Mouse (Mus musculus): ENCODE results near the gene Wwtr1. TPM values are rescaled to one million over a fixed set of nuclear protein-coding genes. Genes with fewer than 3 reads are reported as not detected.

Wwtr1 gene
- polyA plus RNA-seq, 1 experiment = 4.0 TPM

DNA sequence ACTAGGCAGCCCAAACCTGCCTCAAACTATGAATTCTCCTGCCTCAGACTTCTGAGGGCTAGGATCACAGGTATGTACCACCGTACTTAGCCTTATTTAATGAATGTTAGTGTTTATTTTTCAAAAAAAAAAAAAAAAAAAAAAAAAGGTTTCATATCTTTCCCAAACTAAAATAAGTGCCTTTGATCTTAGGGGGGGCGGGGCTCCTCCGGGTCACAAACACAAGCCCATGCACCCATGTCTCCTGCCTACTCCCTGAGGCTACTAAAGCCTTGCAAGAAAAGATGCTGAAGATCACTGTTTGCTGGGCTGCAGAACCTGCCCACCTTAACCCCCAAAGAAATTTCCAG is 20.8 kb downstream of the Wwtr1 start:
- Histone ChIP-seq H3K4me1 (ENCODE audit: control insufficient read depth, insufficient read depth, low read length) (no peaks in the 10 kb centered on the region; the same call in 1 of the 2 replicates), H3K4me3 (replicated peaks; ENCODE audit: control insufficient read depth, low read depth, low read length) (no peak overlapping the region), H3K27ac (ENCODE audit: control insufficient read depth, insufficient read depth, low read depth, low read length, poor library complexity) (no peak overlapping the region)
- no peak for TF ChIP-seq POLR2A (IDR thresholded peaks at IDR 0.05; ENCODE audit: borderline replicate concordance, control insufficient read depth, low read depth, low read length)
- 82% methylated on average over 3 of the region's 3 CpGs for WGBS

DNA sequence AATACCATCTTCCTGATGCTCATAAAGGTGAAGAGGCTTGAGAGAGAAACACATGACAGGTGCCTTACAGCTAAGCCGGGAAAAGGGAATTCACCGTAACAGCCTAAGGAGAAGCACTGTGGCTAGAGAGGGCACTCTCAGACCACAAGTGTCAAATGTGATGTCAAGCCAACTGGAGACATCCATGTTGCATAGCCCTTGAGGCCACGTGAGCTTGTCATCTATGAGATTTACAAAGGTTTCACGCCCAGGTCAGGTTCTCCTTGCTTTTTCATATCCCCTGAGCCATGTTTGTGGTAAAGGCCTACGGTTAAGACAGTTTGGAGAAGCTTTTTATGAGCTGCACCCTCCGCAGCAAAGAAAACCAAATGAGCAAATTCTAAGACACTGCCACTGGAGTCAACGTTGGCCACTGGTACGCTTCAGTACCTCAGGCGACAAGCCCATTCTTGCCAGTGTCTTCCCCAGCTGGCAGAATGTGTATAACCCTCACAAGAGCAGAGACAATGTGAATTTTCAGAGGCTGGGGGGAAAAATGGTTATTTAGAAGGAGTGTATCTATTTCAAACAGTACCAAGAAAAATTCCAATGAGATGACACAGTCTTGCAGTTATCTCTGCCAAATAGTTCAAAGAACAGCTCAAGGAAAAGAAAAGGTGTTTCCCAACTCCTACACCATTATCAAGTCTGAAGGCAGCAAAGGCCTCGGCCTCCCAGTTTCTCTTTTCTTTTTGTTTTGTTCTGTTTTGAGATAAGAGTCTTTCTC is 21.4 kb downstream of the Wwtr1 start:
- 75% methylated on average over 10 of the region's 10 CpGs for WGBS
- H3K4me3 ChIP-seq (replicated peaks; ENCODE audit: control insufficient read depth, low read depth, low read length) = no peak overlapping the region
- no peaks in the 10 kb centered on the region; the same call in 1 of the 2 replicates for H3K4me1 ChIP-seq (ENCODE audit: control insufficient read depth, insufficient read depth, low read length)
- no peak for TF ChIP-seq CTCF (IDR thresholded peaks at IDR 0.05; ENCODE audit: control insufficient read depth, insufficient read depth, low read length)
- no peak for TF ChIP-seq POLR2A (IDR thresholded peaks at IDR 0.05; ENCODE audit: borderline replicate concordance, control insufficient read depth, low read depth, low read length)
- H3K27ac ChIP-seq (ENCODE audit: control insufficient read depth, insufficient read depth, low read depth, low read length, poor library complexity) = no peak overlapping the region

DNA sequence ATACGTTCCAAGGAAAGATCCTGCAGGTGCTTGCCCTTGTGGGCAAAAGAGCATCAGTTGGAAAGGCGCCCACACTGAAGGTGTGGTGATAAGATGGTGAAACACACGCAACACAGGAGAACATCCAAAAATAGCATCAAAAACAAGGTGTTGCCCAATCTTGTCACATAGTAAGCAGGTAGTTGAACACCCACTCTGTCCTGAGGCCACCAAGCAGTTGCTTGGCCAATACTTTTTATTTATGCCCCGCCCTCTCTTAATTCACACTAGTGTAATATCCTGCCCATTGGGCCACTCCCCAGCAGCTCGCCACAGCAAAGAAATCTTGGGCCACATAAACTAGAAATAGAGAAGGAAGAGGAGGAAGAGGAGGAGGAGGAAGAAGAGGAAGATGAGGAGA is 22.6 kb downstream of the Wwtr1 start:
- no peak overlapping the region for H3K4me3 ChIP-seq (replicated peaks; ENCODE audit: control insufficient read depth, low read depth, low read length)
- H3K27ac ChIP-seq (ENCODE audit: control insufficient read depth, insufficient read depth, low read depth, low read length, poor library complexity) = no peak overlapping the region
- WGBS = 58% methylated on average over 5 of the region's 5 CpGs
- no peaks in the 10 kb centered on the region; the same call in 1 of the 2 replicates for H3K4me1 ChIP-seq (ENCODE audit: control insufficient read depth, insufficient read depth, low read length)
- TF ChIP-seq POLR2A (IDR thresholded peaks at IDR 0.05; ENCODE audit: borderline replicate concordance, control insufficient read depth, low read depth, low read length) (no peak), CTCF (IDR thresholded peaks at IDR 0.05; ENCODE audit: control insufficient read depth, insufficient read depth, low read length) (no peak)

- H3K4me1 ChIP-seq (ENCODE audit: control insufficient read depth, insufficient read depth, low read length) = no peaks in the 10 kb centered on the region; the same call in 1 of the 2 replicates
- H3K4me3 ChIP-seq (replicated peaks; ENCODE audit: control insufficient read depth, low read depth, low read length) = no peak overlapping the region
- TF ChIP-seq POLR2A (IDR thresholded peaks at IDR 0.05; ENCODE audit: borderline replicate concordance, control insufficient read depth, low read depth, low read length) (no peak), CTCF (IDR thresholded peaks at IDR 0.05; ENCODE audit: control insufficient read depth, insufficient read depth, low read length) (no peak)
- 69% methylated on average over 2 of the region's 2 CpGs for WGBS
- no peak overlapping the region for H3K27ac ChIP-seq (ENCODE audit: control insufficient read depth, insufficient read depth, low read depth, low read length, poor library complexity)
Measured at GRCm38 (mm10) chr3:57551210-57551609, 24.5 kb downstream of the Wwtr1 start.

GRCm38 (mm10) chr3:57550468-57551185 is 25.1 kb downstream of the Wwtr1 start:
- WGBS = 17% methylated on average over 5 of the region's 5 CpGs
- Histone ChIP-seq H3K27ac (ENCODE audit: control insufficient read depth, insufficient read depth, low read depth, low read length, poor library complexity) (no peak overlapping the region), H3K4me3 (replicated peaks; ENCODE audit: control insufficient read depth, low read depth, low read length) (no peak overlapping the region), H3K4me1 (ENCODE audit: control insufficient read depth, insufficient read depth, low read length) (no peaks in the 10 kb centered on the region; the same call in 1 of the 2 replicates)
- no peak for TF ChIP-seq CTCF (IDR thresholded peaks at IDR 0.05; ENCODE audit: control insufficient read depth, insufficient read depth, low read length)
- TF ChIP-seq POLR2A (IDR thresholded peaks at IDR 0.05; ENCODE audit: borderline replicate concordance, control insufficient read depth, low read depth, low read length) = no peak

DNA sequence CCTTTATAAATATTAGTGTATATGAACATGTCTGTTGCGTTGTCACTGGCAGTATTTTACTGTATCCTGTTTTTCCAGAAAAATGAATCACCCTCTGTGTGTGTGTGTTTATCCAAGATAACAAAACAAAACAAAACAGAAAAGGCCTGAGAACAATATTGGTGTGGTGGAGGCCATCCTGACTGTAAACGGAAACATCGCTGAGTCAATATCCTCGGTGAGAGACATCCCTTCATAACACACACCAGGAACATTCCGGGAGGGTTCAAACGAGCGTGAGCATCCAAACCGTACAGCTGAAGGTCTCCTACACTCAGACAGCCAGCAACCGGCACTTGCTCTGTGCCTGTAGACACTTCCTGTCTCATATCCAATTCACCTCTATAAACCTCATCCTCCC is 31.6 kb downstream of the Wwtr1 start:
- H3K4me1 ChIP-seq (ENCODE audit: control insufficient read depth, insufficient read depth, low read length) = no peaks in the 10 kb centered on the region
- no peak overlapping the region for H3K4me3 ChIP-seq (replicated peaks; ENCODE audit: control insufficient read depth, low read depth, low read length)
- WGBS = 6% methylated on average over 9 of the region's 9 CpGs
- H3K27ac ChIP-seq (ENCODE audit: control insufficient read depth, insufficient read depth, low read depth, low read length, poor library complexity) = no peak overlapping the region
- TF ChIP-seq CTCF (IDR thresholded peaks at IDR 0.05; ENCODE audit: control insufficient read depth, insufficient read depth, low read length) = no peak
- TF ChIP-seq POLR2A (IDR thresholded peaks at IDR 0.05; ENCODE audit: borderline replicate concordance, control insufficient read depth, low read depth, low read length) = no peak

- H3K4me1 ChIP-seq (ENCODE audit: control insufficient read depth, insufficient read depth, low read length) = no peaks in the 10 kb centered on the region
- H3K27ac ChIP-seq (ENCODE audit: control insufficient read depth, insufficient read depth, low read depth, low read length, poor library complexity) = no peak overlapping the region
- TF ChIP-seq CTCF (IDR thresholded peaks at IDR 0.05; ENCODE audit: control insufficient read depth, insufficient read depth, low read length) (no peak), POLR2A (IDR thresholded peaks at IDR 0.05; ENCODE audit: borderline replicate concordance, control insufficient read depth, low read depth, low read length) (no peak)
- H3K4me3 ChIP-seq (replicated peaks; ENCODE audit: control insufficient read depth, low read depth, low read length) = no peak overlapping the region
Measured at GRCm38 (mm10) chr3:57542848-57543380, 32.8 kb downstream of the Wwtr1 start.

- WGBS = 40% methylated on average over 7 of the region's 7 CpGs
- TF ChIP-seq CTCF (IDR thresholded peaks at IDR 0.05; ENCODE audit: control insufficient read depth, insufficient read depth, low read length) (no peak), POLR2A (IDR thresholded peaks at IDR 0.05; ENCODE audit: borderline replicate concordance, control insufficient read depth, low read depth, low read length) (no peak)
Measured at GRCm38 (mm10) chr3:57541205-57541604, 34.5 kb downstream of the Wwtr1 start.

More at GRCm38 (mm10) chr3:57541205-57541604, 34.5 kb downstream of the Wwtr1 start:
- H3K4me1 ChIP-seq (ENCODE audit: control insufficient read depth, insufficient read depth, low read length) = no peaks in the 10 kb centered on the region
- H3K4me3 ChIP-seq (replicated peaks; ENCODE audit: control insufficient read depth, low read depth, low read length) = no peak overlapping the region
- no peak overlapping the region for H3K27ac ChIP-seq (ENCODE audit: control insufficient read depth, insufficient read depth, low read depth, low read length, poor library complexity)
